Mouse (Mus musculus) erythroblast, embryonic 14.5 days (primary cell): Measurements from ENCODE around the gene Rgl3.

Experiments
- GATA1 ChIP-seq: IDR thresholded peaks from 2 replicates; pipeline ENCODE4 v1.6.1; 2012; ENCODE audit warnings: low read length, inconsistent platforms, mixed read lengths
- TAL1 ChIP-seq: IDR thresholded peaks from 3 replicates; pipeline ENCODE4 v1.6.1; 2012; ENCODE audit warnings: low read length, inconsistent platforms, mixed read lengths

- TF ChIP-seq TAL1 (no peak), GATA1 (no peak)
These were observed 11.1 kb upstream of the Rgl3 start for GRCm38 (mm10) chr9:22000296-22000695.
